ENCODE assay signal across 25 mouse cellular contexts in genomic region chr3:89314340-89314739, GRCm38 (mm10). TPM values are rescaled to one million over a fixed set of nuclear protein-coding genes. Genes with fewer than 3 reads are reported as not detected.
DNase-seq lines count a peak whose midpoint lies in the region; ATAC-seq and TF ChIP-seq lines count a peak whose summit lies in the region.
"Had no signal": no experiment of that assay in that cellular context is flagged by ENCODE, and none has a peak within 500 bp of the region (broad histone marks: within the 10 kb centered on the region; RNA-seq: fewer than 3 reads in every experiment).

No protein-coding gene starts in this region.

- no peak for DNase-seq in forebrain, embryonic 10.5 days (ENCODE audit: extremely low spot score, low spot score)
- no peak for DNase-seq in forebrain, embryonic 14.5 days (ENCODE audit: low spot score)
- no peak for DNase-seq in left cerebral cortex, adult 2 months (ENCODE audit: extremely low spot score in 1 of 2, low spot score in 2 of 2)
- DNase-seq in left cerebral cortex, adult 9 months (ENCODE audit: low spot score in 2 of 2), result no peak
- no peak for DNase-seq in kidney, postnatal 14 days
- no peak for DNase-seq in frontal cortex, postnatal 14 days (ENCODE audit: low spot score in 2 of 2)
- DNase-seq: adrenal gland, postnatal 14 days; cerebellum, postnatal 14 days; embryo, embryonic 11 days; forebrain, postnatal 0 days; heart, adult 18-20 months; heart, postnatal 14 days; layer of hippocampus, postnatal 36 days; liver, embryonic 13.5 days; right cerebral cortex, postnatal 4 days had no signal

- WGBS in forebrain, embryonic 10.5 days, result 79% methylated on average over 5 of the region's 5 CpGs
- WGBS in forebrain, embryonic 14.5 days, result 71% methylated on average over 5 of the region's 5 CpGs
- WGBS in lung, embryonic 16.5 days, result 32% methylated on average over 5 of the region's 5 CpGs
- WGBS in stomach, embryonic 15.5 days, result 65% methylated on average over 5 of the region's 5 CpGs

- no peak overlapping the region for H3K4me3 ChIP-seq in forebrain, embryonic 10.5 days
- no peak overlapping the region for H3K4me3 ChIP-seq in forebrain, embryonic 14.5 days (ENCODE audit: low read depth, low read length)
- H3K4me3 ChIP-seq in left cerebral cortex, adult 2 months, result no peak overlapping the region
- peak overlapping the region; percentile 49 for H3K4me3 ChIP-seq in lung, embryonic 16.5 days (ENCODE audit: low read length)
- no peak overlapping the region for H3K4me3 ChIP-seq in stomach, embryonic 15.5 days (replicated peaks)
- H3K4me3 ChIP-seq: intestine, embryonic 15.5 days; liver, embryonic 13.5 days had no signal

- intact Hi-C loops in left cerebral cortex, adult 2 months (cut with DNase I), result no loop called here

- no peaks in the 10 kb centered on the region for H3K36me3 ChIP-seq in forebrain, embryonic 10.5 days (replicated peaks)
- H3K36me3 ChIP-seq in forebrain, embryonic 14.5 days (ENCODE audit: control insufficient read depth, insufficient read depth, low read length), result peaks cover 3% of the 10 kb centered on the region; the same call in 1 of the 2 replicates
- H3K36me3 ChIP-seq in lung, embryonic 16.5 days (ENCODE audit: control insufficient read depth, insufficient read depth, low read length), result no peaks in the 10 kb centered on the region
- no peaks in the 10 kb centered on the region for H3K36me3 ChIP-seq in stomach, embryonic 15.5 days
- H3K36me3 ChIP-seq: G1E; intestine, embryonic 15.5 days; liver, embryonic 13.5 days; midbrain, embryonic 12.5 days had no signal

- no peak overlapping the region for H3K4me2 ChIP-seq in forebrain, embryonic 14.5 days (ENCODE audit: low read length)
- H3K4me2 ChIP-seq in lung, embryonic 16.5 days (ENCODE audit: low read depth, low read length), result peak overlapping the region; percentile 77
- no peak overlapping the region for H3K4me2 ChIP-seq in stomach, embryonic 15.5 days
- H3K4me2 ChIP-seq: liver, embryonic 13.5 days had no signal

- H3K4me1 ChIP-seq in forebrain, embryonic 10.5 days, result peaks cover 46% of the 10 kb centered on the region
- H3K4me1 ChIP-seq in forebrain, embryonic 14.5 days (ENCODE audit: control insufficient read depth, insufficient read depth, low read length), result peaks cover 17% of the 10 kb centered on the region
- peaks cover 19% of the 10 kb centered on the region for H3K4me1 ChIP-seq in lung, embryonic 16.5 days (replicated peaks; ENCODE audit: control insufficient read depth, insufficient read depth, low read length)
- peaks cover 34% of the 10 kb centered on the region for H3K4me1 ChIP-seq in stomach, embryonic 15.5 days

- no peak overlapping the region for H3K9ac ChIP-seq in forebrain, embryonic 14.5 days (ENCODE audit: low read length)
- no peak overlapping the region; the same call in 1 of the 2 replicates for H3K9ac ChIP-seq in lung, embryonic 16.5 days (ENCODE audit: low read length)
- H3K9ac ChIP-seq in stomach, embryonic 15.5 days, result no peak overlapping the region
- H3K9ac ChIP-seq: hindbrain, embryonic 14.5 days; intestine, embryonic 15.5 days; liver, embryonic 13.5 days; midbrain, embryonic 12.5 days had no signal

- ATAC-seq in forebrain, embryonic 14.5 days, result no peak
- peak; percentile 71 for ATAC-seq in lung, embryonic 16.5 days (ENCODE audit: low read depth)
- peak; percentile 28; the same call in 1 of the 2 replicates for ATAC-seq in stomach, embryonic 15.5 days (ENCODE audit: insufficient read depth, low FRiP score, low read depth)
- ATAC-seq: activated CD4-positive, CD25-positive, alpha-beta regulatory T cell, adult 4 months; forebrain, postnatal 0 days had no signal

- H3K27ac ChIP-seq in forebrain, embryonic 10.5 days, result 0 out of 2 replicates have a peak overlapping the region, but pooled peaks have one; percentile 85
- no peak overlapping the region for H3K27ac ChIP-seq in forebrain, embryonic 14.5 days (ENCODE audit: low read depth, low read length)
- peak overlapping the region; percentile 80 for H3K27ac ChIP-seq in left cerebral cortex, adult 2 months
- H3K27ac ChIP-seq in lung, embryonic 16.5 days (ENCODE audit: low read length), result peak overlapping the region; percentile 88
- peak overlapping the region; percentile 26; the same call in 1 of the 2 replicates for H3K27ac ChIP-seq in stomach, embryonic 15.5 days
- H3K27ac ChIP-seq: hindbrain, embryonic 14.5 days; intestine, embryonic 15.5 days; liver, embryonic 13.5 days; midbrain, embryonic 12.5 days had no signal

- H3K9me3 ChIP-seq in forebrain, embryonic 10.5 days, result no peaks in the 10 kb centered on the region
- no peaks in the 10 kb centered on the region for H3K9me3 ChIP-seq in forebrain, embryonic 14.5 days (replicated peaks; ENCODE audit: control insufficient read depth, low read length)
- H3K9me3 ChIP-seq in lung, embryonic 16.5 days (ENCODE audit: control insufficient read depth, low read length), result no peaks in the 10 kb centered on the region
- no peaks in the 10 kb centered on the region for H3K9me3 ChIP-seq in stomach, embryonic 15.5 days
- H3K9me3 ChIP-seq: G1E; intestine, embryonic 15.5 days; liver, embryonic 13.5 days; midbrain, embryonic 12.5 days had no signal

- H3K27me3 ChIP-seq in forebrain, embryonic 10.5 days (ENCODE audit: poor library complexity, severe bottlenecking), result peaks cover 43% of the 10 kb centered on the region
- peaks cover 21% of the 10 kb centered on the region for H3K27me3 ChIP-seq in forebrain, embryonic 14.5 days (replicated peaks; ENCODE audit: control insufficient read depth, insufficient read depth, low read length)
- peaks cover 16% of the 10 kb centered on the region for H3K27me3 ChIP-seq in lung, embryonic 16.5 days (ENCODE audit: control insufficient read depth, insufficient read depth, low read depth, low read length)
- H3K27me3 ChIP-seq in stomach, embryonic 15.5 days (replicated peaks), result peaks cover 17% of the 10 kb centered on the region

- no peak for TF ChIP-seq CTCF in left cerebral cortex, adult 2 months (IDR thresholded peaks at IDR 0.05)

RNA-seq across cellular contexts. Expression of gene Efna3, which starts 8.4 kb away (rescaled TPM):
- 3.0 and 4.0 TPM in 2 replicates for polyA plus RNA-seq in forebrain, embryonic 10.5 days (2016; fragmentation: Nextera tagmentation; extraction: Ambion mirVana)
- polyA plus RNA-seq in forebrain, embryonic 14.5 days (2014; fragmentation: Nextera tagmentation; extraction: Ambion mirVana), result 30.1 and 42.0 TPM in 2 replicates
- 10 to 100 TPM; 49.3 to 55.0 TPM for total RNA-seq in left cerebral cortex, adult 2 months (2021)
- polyA plus RNA-seq in lung, embryonic 16.5 days (2015; fragmentation: Nextera tagmentation; extraction: Ambion mirVana), result 7.1 and 7.5 TPM in 2 replicates
- 9.5 and 9.6 TPM in 2 replicates for polyA plus RNA-seq in stomach, embryonic 15.5 days (2015; fragmentation: Nextera tagmentation; extraction: Ambion mirVana)
- total RNA-seq: G1E; gastrocnemius, adult 8-10 months; heart, adult 18-20 months; heart, postnatal 14 days; megakaryocyte progenitor cell, adult 5-6 weeks; monocyte, adult 5-6 weeks had no signal
- polyA plus RNA-seq: activated CD4-positive, CD25-positive, alpha-beta regulatory T cell, adult 4 months; G1E had no signal

RNA-seq across cellular contexts. Expression of gene Efna4, which starts 23.5 kb away (rescaled TPM):
- 27.6 and 28.7 TPM in 2 replicates for polyA plus RNA-seq in forebrain, embryonic 10.5 days (2016; fragmentation: Nextera tagmentation; extraction: Ambion mirVana)
- polyA plus RNA-seq in forebrain, embryonic 14.5 days (2014; fragmentation: Nextera tagmentation; extraction: Ambion mirVana), result 12.3 and 14.6 TPM in 2 replicates
- total RNA-seq in left cerebral cortex, adult 2 months (2021), result under 1 TPM in 1 of 2 experiments, not detected in 1; 0.21 TPM
- polyA plus RNA-seq in lung, embryonic 16.5 days (2015; fragmentation: Nextera tagmentation; extraction: Ambion mirVana), result 19.8 and 24.7 TPM in 2 replicates
- polyA plus RNA-seq in stomach, embryonic 15.5 days (2015; fragmentation: Nextera tagmentation; extraction: Ambion mirVana), result 17.9 and 19.4 TPM in 2 replicates
- total RNA-seq: G1E; gastrocnemius, adult 8-10 months; monocyte, adult 5-6 weeks had no signal
- polyA plus RNA-seq: G1E had no signal

RNA-seq across cellular contexts. Expression of gene Efna1, which starts 33.4 kb away (rescaled TPM):
- polyA plus RNA-seq in forebrain, embryonic 10.5 days (2016; fragmentation: Nextera tagmentation; extraction: Ambion mirVana), result 12.9 and 13.2 TPM in 2 replicates
- polyA plus RNA-seq in forebrain, embryonic 14.5 days (2014; fragmentation: Nextera tagmentation; extraction: Ambion mirVana), result 10.5 and 11.6 TPM in 2 replicates
- total RNA-seq in left cerebral cortex, adult 2 months (2021), result 1 to 10 TPM; 5.5 to 5.9 TPM
- polyA plus RNA-seq in lung, embryonic 16.5 days (2015; fragmentation: Nextera tagmentation; extraction: Ambion mirVana), result 97.2 and 104 TPM in 2 replicates
- polyA plus RNA-seq in stomach, embryonic 15.5 days (2015; fragmentation: Nextera tagmentation; extraction: Ambion mirVana), result 41.4 and 46.1 TPM in 2 replicates
- polyA plus RNA-seq: activated CD4-positive, CD25-positive, alpha-beta regulatory T cell, adult 4 months; G1E had no signal

RNA-seq across cellular contexts. Expression of gene Adam15, which starts 35.5 kb away (rescaled TPM):
- 32.1 and 39.5 TPM in 2 replicates for polyA plus RNA-seq in forebrain, embryonic 10.5 days (2016; fragmentation: Nextera tagmentation; extraction: Ambion mirVana)
- 13.4 and 19.3 TPM in 2 replicates for polyA plus RNA-seq in forebrain, embryonic 14.5 days (2014; fragmentation: Nextera tagmentation; extraction: Ambion mirVana)
- total RNA-seq in left cerebral cortex, adult 2 months (2021), result 100 to 1,000 TPM; 106 to 115 TPM
- 75.1 and 76.0 TPM in 2 replicates for polyA plus RNA-seq in lung, embryonic 16.5 days (2015; fragmentation: Nextera tagmentation; extraction: Ambion mirVana)
- polyA plus RNA-seq in stomach, embryonic 15.5 days (2015; fragmentation: Nextera tagmentation; extraction: Ambion mirVana), result 44.7 and 53.2 TPM in 2 replicates

RNA-seq across cellular contexts. Expression of gene Slc50a1, which starts 44.0 kb away (rescaled TPM):
- polyA plus RNA-seq in forebrain, embryonic 10.5 days (2016; fragmentation: Nextera tagmentation; extraction: Ambion mirVana), result 25.1 and 26.0 TPM in 2 replicates
- 32.4 and 38.4 TPM in 2 replicates for polyA plus RNA-seq in forebrain, embryonic 14.5 days (2014; fragmentation: Nextera tagmentation; extraction: Ambion mirVana)
- 10 to 100 TPM; 36.0 to 38.6 TPM for total RNA-seq in left cerebral cortex, adult 2 months (2021)
- polyA plus RNA-seq in lung, embryonic 16.5 days (2015; fragmentation: Nextera tagmentation; extraction: Ambion mirVana), result 65.7 and 66.7 TPM in 2 replicates
- 74.4 and 75.3 TPM in 2 replicates for polyA plus RNA-seq in stomach, embryonic 15.5 days (2015; fragmentation: Nextera tagmentation; extraction: Ambion mirVana)
- polyA plus RNA-seq: G1E had no signal
